Mouse (Mus musculus) limb, embryonic 14.5 days (tissue): ENCODE data around the gene Dnah5. TPM values are rescaled to one million over a fixed set of nuclear protein-coding genes. Genes with fewer than 3 reads are reported as not detected.

Source experiments
- ATAC-seq: fragments of 200-750 bp; cut with Nextera tagmentation; 2 replicates; pipeline ENCODE4 v1.8.0; 2017; ENCODE audit warnings: low read depth, moderate number of reproducible peaks, moderate TSS enrichment; ENCODE audit not compliant: low FRiP score
- DNase-seq: peaks from one replicate; pipeline ENCODE4 v3.0.0-alpha.2; 2015; ENCODE audit warnings: low spot score
- H3K27ac ChIP-seq: fragments of 300-500 bp; sonication (generic); replicated peaks from 2 replicates; pipeline ENCODE4 v1.5.1; 2014; ENCODE audit warnings: low read depth, mild to moderate bottlenecking, low read length, moderate library complexity, mixed read lengths
- H3K27me3 ChIP-seq: fragments of 300-500 bp; sonication (generic); 2 replicates; pipeline ENCODE4 v1.6.1; 2014; ENCODE audit warnings: low read length, mixed read lengths; ENCODE audit not compliant: control insufficient read depth, insufficient read depth
- H3K36me3 ChIP-seq: fragments of 300-500 bp; sonication (generic); 2 replicates; pipeline ENCODE4 v1.6.1; 2014; ENCODE audit warnings: mild to moderate bottlenecking, low read length, moderate library complexity, mixed read lengths; ENCODE audit not compliant: control insufficient read depth, insufficient read depth
- H3K4me1 ChIP-seq: fragments of 300-500 bp; sonication (generic); 2 replicates; pipeline ENCODE4 v1.6.1; 2014; ENCODE audit warnings: antibody characterized with exemption, low read length, mixed read lengths; ENCODE audit not compliant: control insufficient read depth, insufficient read depth
- H3K4me2 ChIP-seq: fragments of 300-500 bp; sonication (generic); replicated peaks from 2 replicates; pipeline ENCODE4 v1.6.1; 2014; ENCODE audit warnings: low read depth, mild to moderate bottlenecking, low read length, moderate library complexity; ENCODE audit not compliant: severe bottlenecking
- H3K4me3 ChIP-seq: fragments of 300-500 bp; sonication (generic); replicated peaks from 2 replicates; pipeline ENCODE4 v1.5.1; 2014; ENCODE audit warnings: low read length
- H3K9ac ChIP-seq: fragments of 300-500 bp; sonication (generic); 2 replicates; pipeline ENCODE4 v1.6.1; 2014; ENCODE audit warnings: mild to moderate bottlenecking, low read depth, low read length, moderate library complexity; ENCODE audit not compliant: severe bottlenecking
- H3K9me3 ChIP-seq: fragments of 300-500 bp; sonication (generic); 2 replicates; pipeline ENCODE4 v1.6.1; 2016; ENCODE audit warnings: low read length; ENCODE audit not compliant: control insufficient read depth
- POLR2A ChIP-seq: fragments of 200-500 bp; IDR thresholded peaks from 2 replicates; pipeline ENCODE4 v1.8.0; 2012; ENCODE audit warnings: inconsistent platforms, mild to moderate bottlenecking, moderate library complexity, borderline replicate concordance; ENCODE audit not compliant: insufficient read depth, insufficient read length; ENCODE audit errors: extremely low read depth
- WGBS: fragments of 180-500 bp; shearing (Covaris S2); extraction: QIAGEN DNeasy Blood & Tissue Kit; methylation state at CpG from one replicate; pipeline ENCODE4 v1.1.7; 2014; 5-methylcytosine and 5-hydroxymethylcytosine counted together
- polyA plus RNA-seq, 2 experiments: library from polyadenylated mRNA; depleted of rRNA in 1 of 2; stranded (reverse) in 1 of 2; unstranded in 1 of 2; fragments of >200 nt; fragmentation: Nextera tagmentation in 1 of 2; extraction: Ambion mirVana in 1 of 2; gene quantifications; 2 replicates each; pipeline versions ENCODE4 v1.2.1 to v1.2.3; 2012 to 2014

Gene Dnah5
- polyA plus RNA-seq, 2 experiments = 0.05 to 0.10 TPM

DNA sequence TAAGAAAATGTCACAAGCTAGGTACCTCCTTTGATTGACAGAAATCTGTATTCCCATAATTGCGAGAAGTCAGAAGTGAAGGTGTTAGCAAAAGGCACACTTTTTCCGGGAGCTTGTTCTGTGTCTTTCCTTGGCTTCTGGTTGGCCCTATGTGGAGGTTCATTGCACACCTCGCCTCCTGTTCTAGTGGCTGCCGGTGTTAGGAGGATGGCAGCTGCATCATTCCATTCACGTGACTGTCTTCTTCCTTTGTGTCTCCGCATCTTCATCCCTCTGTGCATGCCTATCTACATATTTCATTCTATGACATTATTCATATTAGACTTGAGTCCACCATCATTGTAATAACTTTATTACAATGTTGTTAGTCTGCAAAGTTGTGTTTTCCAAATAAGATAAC lies 37.5 kb upstream of the Dnah5 start:
- TF ChIP-seq POLR2A = no peak
- Histone ChIP-seq H3K4me3 (no peak overlapping the region), H3K4me2 (no peak overlapping the region), H3K27me3 (no peaks in the 10 kb centered on the region), H3K9ac (no peak overlapping the region), H3K27ac (no peak overlapping the region), H3K36me3 (no peaks in the 10 kb centered on the region), H3K9me3 (no peaks in the 10 kb centered on the region), H3K4me1 (no peaks in the 10 kb centered on the region)
- ATAC-seq (no peak), DNase-seq (no peak)
- 83% methylated on average over 6 of the region's 6 CpGs for WGBS

DNA sequence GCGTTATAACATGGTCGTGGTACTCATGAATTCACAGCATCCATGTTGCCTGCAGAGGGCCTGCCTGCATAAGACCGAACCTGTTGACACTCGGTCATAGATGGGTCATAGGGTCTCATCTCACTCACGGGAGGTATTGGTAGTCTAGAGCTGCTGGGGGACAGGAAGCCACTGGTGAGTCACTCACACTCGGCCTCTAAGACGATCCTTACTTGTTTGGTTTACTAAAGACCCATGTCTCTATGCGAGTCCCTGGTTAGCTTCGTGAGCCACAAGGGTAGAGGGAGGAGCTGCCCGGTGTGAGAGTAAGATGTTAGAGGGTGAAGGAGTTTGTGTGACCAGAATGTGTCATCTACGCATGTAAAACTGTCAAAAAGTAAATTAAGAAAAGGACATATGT lies 24.6 kb upstream of the Dnah5 start:
- no peaks in the 10 kb centered on the region for H3K4me1 ChIP-seq
- TF ChIP-seq POLR2A = no peak
- H3K9me3 ChIP-seq = no peaks in the 10 kb centered on the region
- ATAC-seq = no peak
- no peaks in the 10 kb centered on the region for H3K27me3 ChIP-seq
- no peak overlapping the region for H3K9ac ChIP-seq
- H3K27ac ChIP-seq = no peak overlapping the region
- DNase-seq = no peak
- H3K36me3 ChIP-seq = no peaks in the 10 kb centered on the region
- no peak overlapping the region for H3K4me2 ChIP-seq
- no peak overlapping the region for H3K4me3 ChIP-seq
- WGBS = 85% methylated on average over 11 of the region's 11 CpGs

DNA sequence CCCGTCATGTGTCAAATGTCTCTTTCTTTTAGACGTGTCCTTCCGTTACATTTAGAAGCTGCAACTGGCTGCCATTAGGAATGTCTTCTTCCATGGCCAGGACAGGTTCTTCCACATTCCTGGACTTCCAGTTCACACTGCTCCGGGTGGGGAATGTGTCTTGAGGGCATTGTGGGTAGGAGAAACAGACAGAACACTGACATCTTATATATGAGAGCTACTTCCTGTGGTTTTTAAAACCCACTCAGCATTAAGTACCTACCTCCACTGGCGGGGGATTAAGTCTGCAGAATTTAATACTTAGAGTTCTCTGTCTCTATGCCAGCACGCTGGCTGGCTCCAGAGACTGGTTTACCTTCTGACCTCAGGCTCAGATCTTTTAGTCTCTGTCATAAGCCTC lies 24.0 kb upstream of the Dnah5 start:
- no peaks in the 10 kb centered on the region for H3K27me3 ChIP-seq
- no peak overlapping the region for H3K27ac ChIP-seq
- DNase-seq (no peak), ATAC-seq (no peak)
- H3K4me2 ChIP-seq = no peak overlapping the region
- H3K4me3 ChIP-seq = no peak overlapping the region
- TF ChIP-seq POLR2A = no peak
- no peaks in the 10 kb centered on the region for H3K36me3 ChIP-seq
- no peaks in the 10 kb centered on the region for H3K9me3 ChIP-seq
- 70% methylated on average over 6 of the region's 6 CpGs for WGBS
- H3K9ac ChIP-seq = no peak overlapping the region
- no peaks in the 10 kb centered on the region for H3K4me1 ChIP-seq

- no peak overlapping the region for H3K27ac ChIP-seq
- no peaks in the 10 kb centered on the region for H3K36me3 ChIP-seq
- peak overlapping the region; percentile 30 for H3K4me3 ChIP-seq
- H3K9me3 ChIP-seq = no peaks in the 10 kb centered on the region
- ATAC-seq = peak; percentile 77; the same call in 1 of the 2 replicates
- no peak for TF ChIP-seq POLR2A
- no peak overlapping the region for H3K9ac ChIP-seq
- peak; percentile 81 for DNase-seq
- 17% methylated on average over 10 of the region's 10 CpGs for WGBS
- H3K4me1 ChIP-seq = no peaks in the 10 kb centered on the region
- no peaks in the 10 kb centered on the region for H3K27me3 ChIP-seq
- peak overlapping the region; percentile 54 for H3K4me2 ChIP-seq
Measured at GRCm38 (mm10) chr15:28181862-28182261, 21.7 kb upstream of the Dnah5 start.

DNA sequence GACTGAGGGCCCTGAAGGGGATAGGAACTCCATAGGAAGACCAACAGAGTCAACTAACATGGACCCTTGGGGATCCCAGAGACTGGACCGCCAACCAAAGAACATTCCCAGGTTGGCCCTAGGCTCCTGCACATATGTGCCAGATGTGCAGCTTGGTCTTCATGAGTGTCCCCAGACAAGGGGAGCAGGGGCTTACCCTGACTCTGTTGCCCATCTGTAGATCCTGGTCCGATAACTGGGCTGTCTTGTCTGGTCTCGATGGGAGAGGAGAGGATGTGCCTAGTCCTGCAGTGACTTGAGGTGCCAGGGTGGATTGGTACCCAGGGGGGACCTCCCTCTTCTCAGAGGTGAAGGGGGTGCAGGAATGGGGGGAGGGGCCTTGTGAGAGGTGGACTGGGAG lies 21.0 kb upstream of the Dnah5 start:
- Histone ChIP-seq H3K4me2 (no peak overlapping the region), H3K4me3 (no peak overlapping the region), H3K9ac (no peak overlapping the region), H3K36me3 (no peaks in the 10 kb centered on the region), H3K4me1 (no peaks in the 10 kb centered on the region), H3K9me3 (no peaks in the 10 kb centered on the region), H3K27me3 (no peaks in the 10 kb centered on the region), H3K27ac (no peak overlapping the region)
- DNase-seq (no peak), ATAC-seq (no peak)
- TF ChIP-seq POLR2A = no peak
- 54% methylated on average over 3 of the region's 3 CpGs for WGBS
